Mouse (Mus musculus): ENCODE data around the gene Phlpp1. TPM values are rescaled to one million over a fixed set of nuclear protein-coding genes. Genes with fewer than 3 reads are reported as not detected.
"Not testable (repeated sequence)": the region's sequence is repeated elsewhere in the genome, so short reads cannot be mapped to it uniquely, and the experiment has no call there.

The Phlpp1 gene
- polyA plus RNA-seq, 1 experiment from 2014 or later: 8.3 TPM

GRCm38 (mm10) chr1:106311830-106312229 is 140.3 kb downstream of the Phlpp1 start:
- H3K36me3 ChIP-seq (ENCODE audit: control insufficient read depth, insufficient read depth, low read length); DNase-seq (ENCODE audit: low spot score); ATAC-seq; H3K4me1 ChIP-seq (ENCODE audit: control insufficient read depth, insufficient read depth, low read length); H3K27me3 ChIP-seq (replicated peaks; ENCODE audit: control insufficient read depth, insufficient read depth, low read length); H3K9ac ChIP-seq (ENCODE audit: low read length); H3K4me2 ChIP-seq (ENCODE audit: low read length); H3K4me3 ChIP-seq (ENCODE audit: low read depth, low read length); H3K9me3 ChIP-seq (replicated peaks; ENCODE audit: control insufficient read depth, low read length); H3K27ac ChIP-seq (ENCODE audit: low read depth, low read length): not testable (repeated sequence)
- WGBS: 92% methylated on average over 2 of the region's 2 CpGs

- 0 out of 2 replicates have a peak, but pooled peaks cover 4% of the 10 kb centered on the region for H3K36me3 ChIP-seq (ENCODE audit: control insufficient read depth, insufficient read depth, low read length)
- no peak overlapping the region for H3K4me2 ChIP-seq (ENCODE audit: low read length)
- 87% methylated on average over 4 of the region's 4 CpGs for WGBS
- no peak overlapping the region for H3K4me3 ChIP-seq (ENCODE audit: low read depth, low read length)
- no peaks in the 10 kb centered on the region for H3K27me3 ChIP-seq (replicated peaks; ENCODE audit: control insufficient read depth, insufficient read depth, low read length)
- no peak overlapping the region for H3K27ac ChIP-seq (ENCODE audit: low read depth, low read length)
- no peak for ATAC-seq
- no peak overlapping the region for H3K9ac ChIP-seq (ENCODE audit: low read length)
- H3K4me1 ChIP-seq (ENCODE audit: control insufficient read depth, insufficient read depth, low read length): no peaks in the 10 kb centered on the region
- H3K9me3 ChIP-seq (replicated peaks; ENCODE audit: control insufficient read depth, low read length): no peaks in the 10 kb centered on the region
- no peak for DNase-seq (ENCODE audit: low spot score)
Observed at GRCm38 (mm10) chr1:106314476-106314875, 142.9 kb downstream of the Phlpp1 start.

GRCm38 (mm10) chr1:106316641-106317304 is 145.2 kb downstream of the Phlpp1 start:
- Histone ChIP-seq H3K4me1 (ENCODE audit: control insufficient read depth, insufficient read depth, low read length) (no peaks in the 10 kb centered on the region), H3K27ac (ENCODE audit: low read depth, low read length) (no peak overlapping the region), H3K36me3 (ENCODE audit: control insufficient read depth, insufficient read depth, low read length) (peaks cover 8% of the 10 kb centered on the region; the same call in 1 of the 2 replicates), H3K4me3 (ENCODE audit: low read depth, low read length) (no peak overlapping the region), H3K27me3 (replicated peaks; ENCODE audit: control insufficient read depth, insufficient read depth, low read length) (no peaks in the 10 kb centered on the region), H3K4me2 (ENCODE audit: low read length) (no peak overlapping the region), H3K9me3 (replicated peaks; ENCODE audit: control insufficient read depth, low read length) (no peaks in the 10 kb centered on the region), H3K9ac (ENCODE audit: low read length) (no peak overlapping the region)
- no peak for DNase-seq (ENCODE audit: low spot score)
- WGBS: 87% methylated on average over 4 of the region's 4 CpGs
- ATAC-seq: no peak

GRCm38 (mm10) chr1:106318341-106318740 is 146.8 kb downstream of the Phlpp1 start:
- Histone ChIP-seq H3K4me2 (ENCODE audit: low read length) (no peak overlapping the region), H3K27ac (ENCODE audit: low read depth, low read length) (no peak overlapping the region), H3K9me3 (replicated peaks; ENCODE audit: control insufficient read depth, low read length) (no peaks in the 10 kb centered on the region), H3K4me1 (ENCODE audit: control insufficient read depth, insufficient read depth, low read length) (no peaks in the 10 kb centered on the region), H3K27me3 (replicated peaks; ENCODE audit: control insufficient read depth, insufficient read depth, low read length) (no peaks in the 10 kb centered on the region), H3K36me3 (ENCODE audit: control insufficient read depth, insufficient read depth, low read length) (peaks cover 8% of the 10 kb centered on the region; the same call in 1 of the 2 replicates), H3K9ac (ENCODE audit: low read length) (no peak overlapping the region), H3K4me3 (ENCODE audit: low read depth, low read length) (no peak overlapping the region)
- ATAC-seq: no peak
- no peak for DNase-seq (ENCODE audit: low spot score)
- 80% methylated on average over 5 of the region's 5 CpGs for WGBS

- no peak for ATAC-seq
- no peaks in the 10 kb centered on the region for H3K4me1 ChIP-seq (ENCODE audit: control insufficient read depth, insufficient read depth, low read length)
- H3K27ac ChIP-seq (ENCODE audit: low read depth, low read length): no peak overlapping the region
- H3K9ac ChIP-seq (ENCODE audit: low read length): no peak overlapping the region
- H3K4me2 ChIP-seq (ENCODE audit: low read length): no peak overlapping the region
- no peaks in the 10 kb centered on the region for H3K27me3 ChIP-seq (replicated peaks; ENCODE audit: control insufficient read depth, insufficient read depth, low read length)
- peaks cover 8% of the 10 kb centered on the region; the same call in 1 of the 2 replicates for H3K36me3 ChIP-seq (ENCODE audit: control insufficient read depth, insufficient read depth, low read length)
- H3K4me3 ChIP-seq (ENCODE audit: low read depth, low read length): no peak overlapping the region
- WGBS: 85% methylated on average over 1 of the region's 1 CpGs
- no peaks in the 10 kb centered on the region for H3K9me3 ChIP-seq (replicated peaks; ENCODE audit: control insufficient read depth, low read length)
- DNase-seq (ENCODE audit: low spot score): no peak
Observed at GRCm38 (mm10) chr1:106320583-106320982, 149.0 kb downstream of the Phlpp1 start.

GRCm38 (mm10) chr1:106321432-106322126 is 150.0 kb downstream of the Phlpp1 start:
- ATAC-seq: no peak
- WGBS: 93% methylated on average over 8 of the region's 8 CpGs

GRCm38 (mm10) chr1:106326691-106327090 is 155.1 kb downstream of the Phlpp1 start:
- Histone ChIP-seq H3K4me1 (ENCODE audit: control insufficient read depth, insufficient read depth, low read length) (no peaks in the 10 kb centered on the region), H3K9ac (ENCODE audit: low read length) (no peak overlapping the region), H3K4me2 (ENCODE audit: low read length) (no peak overlapping the region), H3K36me3 (ENCODE audit: control insufficient read depth, insufficient read depth, low read length) (no peaks in the 10 kb centered on the region), H3K27me3 (replicated peaks; ENCODE audit: control insufficient read depth, insufficient read depth, low read length) (no peaks in the 10 kb centered on the region), H3K4me3 (ENCODE audit: low read depth, low read length) (no peak overlapping the region), H3K9me3 (replicated peaks; ENCODE audit: control insufficient read depth, low read length) (no peaks in the 10 kb centered on the region), H3K27ac (ENCODE audit: low read depth, low read length) (no peak overlapping the region)
- DNase-seq (ENCODE audit: low spot score): no peak
- ATAC-seq: no peak
- WGBS: 88% methylated on average over 2 of the region's 2 CpGs

More at GRCm38 (mm10) chr1:106321432-106322126, 150.0 kb downstream of the Phlpp1 start:
- H3K36me3 ChIP-seq (ENCODE audit: control insufficient read depth, insufficient read depth, low read length): peaks cover 8% of the 10 kb centered on the region; the same call in 1 of the 2 replicates
- no peak overlapping the region for H3K4me3 ChIP-seq (ENCODE audit: low read depth, low read length)
- H3K27me3 ChIP-seq (replicated peaks; ENCODE audit: control insufficient read depth, insufficient read depth, low read length): no peaks in the 10 kb centered on the region
- no peak overlapping the region for H3K4me2 ChIP-seq (ENCODE audit: low read length)
- DNase-seq (ENCODE audit: low spot score): no peak
- H3K27ac ChIP-seq (ENCODE audit: low read depth, low read length): no peak overlapping the region
- no peak overlapping the region for H3K9ac ChIP-seq (ENCODE audit: low read length)
- H3K9me3 ChIP-seq (replicated peaks; ENCODE audit: control insufficient read depth, low read length): no peaks in the 10 kb centered on the region
- no peaks in the 10 kb centered on the region for H3K4me1 ChIP-seq (ENCODE audit: control insufficient read depth, insufficient read depth, low read length)

GRCm38 (mm10) chr1:106342100-106342499 is 170.5 kb downstream of the Phlpp1 start:
- H3K36me3 ChIP-seq (ENCODE audit: control insufficient read depth, insufficient read depth, low read length): peaks cover 24% of the 10 kb centered on the region; the same call in 1 of the 2 replicates
- H3K4me1 ChIP-seq (ENCODE audit: control insufficient read depth, insufficient read depth, low read length): no peaks in the 10 kb centered on the region
- ATAC-seq: no peak
- H3K4me3 ChIP-seq (ENCODE audit: low read depth, low read length): no peak overlapping the region
- 68% methylated on average over 3 of the region's 3 CpGs for WGBS
- no peak overlapping the region for H3K4me2 ChIP-seq (ENCODE audit: low read length)
- H3K9ac ChIP-seq (ENCODE audit: low read length): no peak overlapping the region
- no peaks in the 10 kb centered on the region for H3K9me3 ChIP-seq (replicated peaks; ENCODE audit: control insufficient read depth, low read length)
- H3K27ac ChIP-seq (ENCODE audit: low read depth, low read length): no peak overlapping the region
- no peak for DNase-seq (ENCODE audit: low spot score)
- H3K27me3 ChIP-seq (replicated peaks; ENCODE audit: control insufficient read depth, insufficient read depth, low read length): no peaks in the 10 kb centered on the region

- ATAC-seq: no peak
- Histone ChIP-seq H3K27me3 (replicated peaks; ENCODE audit: control insufficient read depth, insufficient read depth, low read length) (no peaks in the 10 kb centered on the region), H3K36me3 (ENCODE audit: control insufficient read depth, insufficient read depth, low read length) (peaks cover 18% of the 10 kb centered on the region; the same call in 1 of the 2 replicates), H3K9me3 (replicated peaks; ENCODE audit: control insufficient read depth, low read length) (no peaks in the 10 kb centered on the region), H3K9ac (ENCODE audit: low read length) (no peak overlapping the region), H3K27ac (ENCODE audit: low read depth, low read length) (no peak overlapping the region), H3K4me2 (ENCODE audit: low read length) (no peak overlapping the region), H3K4me1 (ENCODE audit: control insufficient read depth, insufficient read depth, low read length) (no peaks in the 10 kb centered on the region), H3K4me3 (ENCODE audit: low read depth, low read length) (no peak overlapping the region)
- DNase-seq (ENCODE audit: low spot score): no peak
- 92% methylated on average over 2 of the region's 2 CpGs for WGBS
Observed at GRCm38 (mm10) chr1:106345265-106345664, 173.7 kb downstream of the Phlpp1 start.
